Mouse (Mus musculus): Measurements from ENCODE around the gene Pom121l2. TPM values are rescaled to one million over a fixed set of nuclear protein-coding genes. Genes with fewer than 3 reads are reported as not detected.

The Pom121l2 gene
- polyA plus RNA-seq, 1 experiment from 2014 or later = 0.29 TPM

- no peak overlapping the region for H3K9ac ChIP-seq
- peak overlapping the region; percentile 55 for H3K4me2 ChIP-seq (replicated peaks)
- peaks cover 16% of the 10 kb centered on the region for H3K4me1 ChIP-seq
- ATAC-seq (ENCODE audit: insufficient number of reproducible peaks, low FRiP score, low TSS enrichment, low read depth) = no peak
- no peaks in the 10 kb centered on the region for H3K9me3 ChIP-seq (replicated peaks)
- H3K27me3 ChIP-seq = peaks cover 62% of the 10 kb centered on the region
- H3K36me3 ChIP-seq = no peaks in the 10 kb centered on the region
- no peak overlapping the region for H3K27ac ChIP-seq (replicated peaks)
- 4% methylated on average over 8 of the region's 8 CpGs for whole genome bisulfite sequencing
- peak overlapping the region; percentile 34 for H3K4me3 ChIP-seq (replicated peaks)
These were observed 13.9 kb downstream of the Pom121l2 start for GRCm38 (mm10) chr13:21994896-21995295.

GRCm38 (mm10) chr13:21995331-21995914 lies 14.4 kb downstream of the Pom121l2 start:
- Histone ChIP-seq H3K4me3 (replicated peaks) (peak overlapping the region; percentile 34), H3K36me3 (no peaks in the 10 kb centered on the region), H3K9me3 (replicated peaks) (no peaks in the 10 kb centered on the region), H3K27me3 (peaks cover 67% of the 10 kb centered on the region), H3K4me1 (peaks cover 16% of the 10 kb centered on the region), H3K9ac (no peak overlapping the region), H3K27ac (replicated peaks) (no peak overlapping the region), H3K4me2 (replicated peaks) (peak overlapping the region; percentile 55)
- WGBS = under 1% methylated on average over 21 of the region's 21 CpGs
- ATAC-seq (ENCODE audit: insufficient number of reproducible peaks, low FRiP score, low TSS enrichment, low read depth) = no peak

- Histone ChIP-seq H3K27me3 (peaks cover 73% of the 10 kb centered on the region), H3K36me3 (no peaks in the 10 kb centered on the region), H3K4me3 (replicated peaks) (peak overlapping the region; percentile 21), H3K4me2 (replicated peaks) (peak overlapping the region; percentile 55), H3K9me3 (replicated peaks) (no peaks in the 10 kb centered on the region), H3K9ac (no peak overlapping the region), H3K4me1 (peaks cover 16% of the 10 kb centered on the region), H3K27ac (replicated peaks) (no peak overlapping the region)
- no peak for ATAC-seq (ENCODE audit: insufficient number of reproducible peaks, low FRiP score, low TSS enrichment, low read depth)
- 2% methylated on average over 12 of the region's 12 CpGs for WGBS
These were observed 15.3 kb downstream of the Pom121l2 start for GRCm38 (mm10) chr13:21996101-21996839.

GRCm38 (mm10) chr13:21996840-21997185 lies 15.8 kb downstream of the Pom121l2 start:
- H3K4me1 ChIP-seq = peaks cover 16% of the 10 kb centered on the region
- ATAC-seq (ENCODE audit: insufficient number of reproducible peaks, low FRiP score, low TSS enrichment, low read depth) = no peak
- H3K4me3 ChIP-seq (replicated peaks) = peak overlapping the region; percentile 21
- H3K27me3 ChIP-seq = peaks cover 79% of the 10 kb centered on the region
- H3K9me3 ChIP-seq (replicated peaks) = no peaks in the 10 kb centered on the region
- H3K36me3 ChIP-seq = no peaks in the 10 kb centered on the region
- peak overlapping the region; percentile 31 for H3K4me2 ChIP-seq (replicated peaks)
- H3K27ac ChIP-seq (replicated peaks) = no peak overlapping the region
- no peak overlapping the region for H3K9ac ChIP-seq
- under 1% methylated on average over 13 of the region's 13 CpGs for WGBS

- peak overlapping the region; percentile 21; the same call in 1 of the 2 replicates for H3K4me3 ChIP-seq (replicated peaks)
- H3K4me1 ChIP-seq = peaks cover 16% of the 10 kb centered on the region
- H3K27ac ChIP-seq (replicated peaks) = no peak overlapping the region
- WGBS = 2% methylated on average over 21 of the region's 21 CpGs
- no peaks in the 10 kb centered on the region for H3K9me3 ChIP-seq (replicated peaks)
- H3K9ac ChIP-seq = no peak overlapping the region
- peak overlapping the region; percentile 31 for H3K4me2 ChIP-seq (replicated peaks)
- ATAC-seq (ENCODE audit: insufficient number of reproducible peaks, low FRiP score, low TSS enrichment, low read depth) = no peak
- H3K36me3 ChIP-seq = no peaks in the 10 kb centered on the region
- H3K27me3 ChIP-seq = peaks cover 84% of the 10 kb centered on the region
These were observed 16.3 kb downstream of the Pom121l2 start for GRCm38 (mm10) chr13:21997201-21997820.

- no peak overlapping the region for H3K27ac ChIP-seq (replicated peaks)
- no peaks in the 10 kb centered on the region for H3K36me3 ChIP-seq
- WGBS = 9% methylated on average over 4 of the region's 4 CpGs
- H3K27me3 ChIP-seq = peaks cover 87% of the 10 kb centered on the region
- no peak overlapping the region for H3K9ac ChIP-seq
- no peaks in the 10 kb centered on the region for H3K9me3 ChIP-seq (replicated peaks)
- no peak overlapping the region for H3K4me2 ChIP-seq (replicated peaks)
- H3K4me1 ChIP-seq = peaks cover 16% of the 10 kb centered on the region
- no peak for ATAC-seq (ENCODE audit: insufficient number of reproducible peaks, low FRiP score, low TSS enrichment, low read depth)
- no peak overlapping the region for H3K4me3 ChIP-seq (replicated peaks)
These were observed 16.8 kb downstream of the Pom121l2 start for GRCm38 (mm10) chr13:21997821-21998220.

GRCm38 (mm10) chr13:21998412-21998811 lies 17.4 kb downstream of the Pom121l2 start:
- ATAC-seq (ENCODE audit: insufficient number of reproducible peaks, low FRiP score, low TSS enrichment, low read depth) = no peak
- Histone ChIP-seq H3K4me1 (peaks cover 16% of the 10 kb centered on the region), H3K36me3 (no peaks in the 10 kb centered on the region), H3K4me2 (replicated peaks) (no peak overlapping the region), H3K27me3 (peaks cover 90% of the 10 kb centered on the region), H3K9ac (no peak overlapping the region), H3K27ac (replicated peaks) (no peak overlapping the region), H3K9me3 (replicated peaks) (no peaks in the 10 kb centered on the region), H3K4me3 (replicated peaks) (no peak overlapping the region)
- 16% methylated on average over 3 of the region's 3 CpGs for WGBS

- Histone ChIP-seq H3K4me1 (peaks cover 16% of the 10 kb centered on the region), H3K27ac (replicated peaks) (no peak overlapping the region), H3K9ac (no peak overlapping the region), H3K9me3 (replicated peaks) (no peaks in the 10 kb centered on the region), H3K4me3 (replicated peaks) (no peak overlapping the region), H3K27me3 (peaks cover 93% of the 10 kb centered on the region), H3K4me2 (replicated peaks) (no peak overlapping the region), H3K36me3 (no peaks in the 10 kb centered on the region)
- no peak for ATAC-seq (ENCODE audit: insufficient number of reproducible peaks, low FRiP score, low TSS enrichment, low read depth)
- WGBS = 26% methylated on average over 4 of the region's 4 CpGs
These were observed 18.2 kb downstream of the Pom121l2 start for GRCm38 (mm10) chr13:21999147-21999546.

- Histone ChIP-seq H3K4me1 (peaks cover 19% of the 10 kb centered on the region), H3K36me3 (no peaks in the 10 kb centered on the region), H3K4me2 (replicated peaks) (no peak overlapping the region), H3K9me3 (replicated peaks) (no peaks in the 10 kb centered on the region), H3K9ac (no peak overlapping the region), H3K27me3 (peaks cover 100% of the 10 kb centered on the region), H3K27ac (replicated peaks) (no peak overlapping the region), H3K4me3 (replicated peaks) (no peak overlapping the region)
- 52% methylated on average over 2 of the region's 2 CpGs for WGBS
- no peak for ATAC-seq (ENCODE audit: insufficient number of reproducible peaks, low FRiP score, low TSS enrichment, low read depth)
These were observed 20.4 kb downstream of the Pom121l2 start for GRCm38 (mm10) chr13:22001346-22001745.

GRCm38 (mm10) chr13:22001823-22002222 lies 20.8 kb downstream of the Pom121l2 start:
- Histone ChIP-seq H3K4me1 (peaks cover 20% of the 10 kb centered on the region), H3K9ac (no peak overlapping the region), H3K27me3 (peaks cover 100% of the 10 kb centered on the region), H3K4me3 (replicated peaks) (no peak overlapping the region), H3K36me3 (no peaks in the 10 kb centered on the region), H3K27ac (replicated peaks) (no peak overlapping the region), H3K9me3 (replicated peaks) (no peaks in the 10 kb centered on the region), H3K4me2 (replicated peaks) (no peak overlapping the region)
- ATAC-seq (ENCODE audit: insufficient number of reproducible peaks, low FRiP score, low TSS enrichment, low read depth) = no peak
- WGBS = 18% methylated on average over 5 of the region's 5 CpGs

GRCm38 (mm10) chr13:22005605-22006333 lies 24.8 kb downstream of the Pom121l2 start:
- Histone ChIP-seq H3K27me3 (peaks cover 99% of the 10 kb centered on the region), H3K27ac (replicated peaks) (no peak overlapping the region), H3K36me3 (no peaks in the 10 kb centered on the region), H3K9ac (peak overlapping the region; percentile 31; the same call in 1 of the 2 replicates), H3K4me2 (replicated peaks) (peak overlapping the region; percentile 99), H3K4me1 (peaks cover 21% of the 10 kb centered on the region), H3K9me3 (replicated peaks) (no peaks in the 10 kb centered on the region), H3K4me3 (replicated peaks) (peak overlapping the region; percentile 56)
- ATAC-seq (ENCODE audit: insufficient number of reproducible peaks, low FRiP score, low TSS enrichment, low read depth) = peak; percentile 74; the same call in 1 of the 2 replicates
- WGBS = under 1% methylated on average over 45 of the region's 45 CpGs

All from embryonic facial prominence, embryonic 15.5 days (tissue).